Mouse (Mus musculus): ENCODE measurements around the gene Pnpla7. TPM values are rescaled to one million over a fixed set of nuclear protein-coding genes. Genes with fewer than 3 reads are reported as not detected.

Gene Pnpla7
- polyA plus RNA-seq, 1 experiment: 20.5 TPM

- H3K36me3 ChIP-seq (ENCODE audit: control insufficient read depth, insufficient read depth, low read length): peaks cover 8% of the 10 kb centered on the region
- H3K27me3 ChIP-seq (ENCODE audit: control insufficient read depth, insufficient read depth, low read length): no peaks in the 10 kb centered on the region
- no peaks in the 10 kb centered on the region; the same call in 1 of the 2 replicates for H3K4me1 ChIP-seq (ENCODE audit: control insufficient read depth, insufficient read depth, insufficient read length, low read length)
- 94% methylated on average over 4 of the region's 4 CpGs for WGBS
- no peak overlapping the region for H3K4me3 ChIP-seq (ENCODE audit: low read depth, low read length)
- no peak overlapping the region for H3K27ac ChIP-seq (ENCODE audit: insufficient read depth, low read depth, low read length)
- TF ChIP-seq POLR2A (IDR thresholded peaks at IDR 0.05; ENCODE audit: low read depth, low read length) (no peak), CTCF (IDR thresholded peaks at IDR 0.05; ENCODE audit: extremely low read depth, insufficient read length, insufficient replicate concordance, low read depth, low read length) (no peak)
These were observed 96.6 kb downstream of the Pnpla7 start for GRCm38 (mm10) chr2:25072398-25072797.

- no peak overlapping the region for H3K27ac ChIP-seq (ENCODE audit: insufficient read depth, low read depth, low read length)
- 60% methylated on average over 4 of the region's 4 CpGs for WGBS
- peaks cover 7% of the 10 kb centered on the region for H3K36me3 ChIP-seq (ENCODE audit: control insufficient read depth, insufficient read depth, low read length)
- no peaks in the 10 kb centered on the region for H3K27me3 ChIP-seq (ENCODE audit: control insufficient read depth, insufficient read depth, low read length)
- TF ChIP-seq POLR2A (IDR thresholded peaks at IDR 0.05; ENCODE audit: low read depth, low read length) (no peak), CTCF (IDR thresholded peaks at IDR 0.05; ENCODE audit: extremely low read depth, insufficient read length, insufficient replicate concordance, low read depth, low read length) (no peak)
- no peaks in the 10 kb centered on the region; the same call in 1 of the 2 replicates for H3K4me1 ChIP-seq (ENCODE audit: control insufficient read depth, insufficient read depth, insufficient read length, low read length)
- H3K4me3 ChIP-seq (ENCODE audit: low read depth, low read length): no peak overlapping the region
These were observed 99.7 kb downstream of the Pnpla7 start for GRCm38 (mm10) chr2:25075506-25075905.

GRCm38 (mm10) chr2:25078967-25079366, 103.1 kb downstream of the Pnpla7 start:
- 15% methylated on average over 1 of the region's 1 CpGs for WGBS
- no peaks in the 10 kb centered on the region for H3K27me3 ChIP-seq (ENCODE audit: control insufficient read depth, insufficient read depth, low read length)
- H3K27ac ChIP-seq (ENCODE audit: insufficient read depth, low read depth, low read length): peak overlapping the region; percentile 95
- H3K4me3 ChIP-seq (ENCODE audit: low read depth, low read length): no peak overlapping the region
- H3K4me1 ChIP-seq (ENCODE audit: control insufficient read depth, insufficient read depth, insufficient read length, low read length): peaks cover 21% of the 10 kb centered on the region
- peaks cover 12% of the 10 kb centered on the region for H3K36me3 ChIP-seq (ENCODE audit: control insufficient read depth, insufficient read depth, low read length)
- TF ChIP-seq CTCF (IDR thresholded peaks at IDR 0.05; ENCODE audit: extremely low read depth, insufficient read length, insufficient replicate concordance, low read depth, low read length) (no peak), POLR2A (IDR thresholded peaks at IDR 0.05; ENCODE audit: low read depth, low read length) (peak; percentile 83; the same call in 1 of the 2 replicates)

- peak within 1 kb of the TSS; percentile 69 for H3K4me3 ChIP-seq (ENCODE audit: low read depth, low read length)
- 23% methylated on average over 5 of the region's 5 CpGs for WGBS
- H3K27me3 ChIP-seq (ENCODE audit: control insufficient read depth, insufficient read depth, low read length): no peaks in the 10 kb centered on the region
- H3K4me1 ChIP-seq (ENCODE audit: control insufficient read depth, insufficient read depth, insufficient read length, low read length): peaks cover 32% of the 10 kb centered on the region
- TF ChIP-seq CTCF (IDR thresholded peaks at IDR 0.05; ENCODE audit: extremely low read depth, insufficient read length, insufficient replicate concordance, low read depth, low read length) (no peak), POLR2A (IDR thresholded peaks at IDR 0.05; ENCODE audit: low read depth, low read length) (peak; percentile 61; the same call in 1 of the 2 replicates)
- peaks cover 21% of the 10 kb centered on the region for H3K36me3 ChIP-seq (ENCODE audit: control insufficient read depth, insufficient read depth, low read length)
- peak within 1 kb of the TSS; percentile 99 for H3K27ac ChIP-seq (ENCODE audit: insufficient read depth, low read depth, low read length)
These were observed 104.2 kb downstream of the Pnpla7 start, which contains the start of gene Entpd8 for GRCm38 (mm10) chr2:25080076-25080475. Entpd8 (plus strand) TSS chr2:25080304.

- Histone ChIP-seq H3K27me3 (ENCODE audit: control insufficient read depth, insufficient read depth, low read length) (no peaks in the 10 kb centered on the region), H3K27ac (ENCODE audit: insufficient read depth, low read depth, low read length) (peak overlapping the region; percentile 74), H3K4me3 (ENCODE audit: low read depth, low read length) (peak overlapping the region; percentile 12; the same call in 1 of the 2 replicates), H3K36me3 (ENCODE audit: control insufficient read depth, insufficient read depth, low read length) (peaks cover 27% of the 10 kb centered on the region), H3K4me1 (ENCODE audit: control insufficient read depth, insufficient read depth, insufficient read length, low read length) (peaks cover 54% of the 10 kb centered on the region)
- 28% methylated on average over 4 of the region's 4 CpGs for WGBS
- TF ChIP-seq POLR2A (IDR thresholded peaks at IDR 0.05; ENCODE audit: low read depth, low read length): no peak
- no peak for TF ChIP-seq CTCF (IDR thresholded peaks at IDR 0.05; ENCODE audit: extremely low read depth, insufficient read length, insufficient replicate concordance, low read depth, low read length)
These were observed 107.9 kb downstream of the Pnpla7 start for GRCm38 (mm10) chr2:25083697-25084096.

GRCm38 (mm10) chr2:25085571-25085970, 109.7 kb downstream of the Pnpla7 start:
- peaks cover 33% of the 10 kb centered on the region for H3K36me3 ChIP-seq (ENCODE audit: control insufficient read depth, insufficient read depth, low read length)
- WGBS: 87% methylated on average over 5 of the region's 5 CpGs
- no peak overlapping the region for H3K4me3 ChIP-seq (ENCODE audit: low read depth, low read length)
- H3K4me1 ChIP-seq (ENCODE audit: control insufficient read depth, insufficient read depth, insufficient read length, low read length): peaks cover 55% of the 10 kb centered on the region
- no peaks in the 10 kb centered on the region for H3K27me3 ChIP-seq (ENCODE audit: control insufficient read depth, insufficient read depth, low read length)
- TF ChIP-seq CTCF (IDR thresholded peaks at IDR 0.05; ENCODE audit: extremely low read depth, insufficient read length, insufficient replicate concordance, low read depth, low read length) (no peak), POLR2A (IDR thresholded peaks at IDR 0.05; ENCODE audit: low read depth, low read length) (no peak)
- H3K27ac ChIP-seq (ENCODE audit: insufficient read depth, low read depth, low read length): peak overlapping the region; percentile 6; the same call in 1 of the 2 replicates

GRCm38 (mm10) chr2:25087842-25088241, 112.0 kb downstream of the Pnpla7 start:
- no peak for TF ChIP-seq POLR2A (IDR thresholded peaks at IDR 0.05; ENCODE audit: low read depth, low read length)
- no peak for TF ChIP-seq CTCF (IDR thresholded peaks at IDR 0.05; ENCODE audit: extremely low read depth, insufficient read length, insufficient replicate concordance, low read depth, low read length)
- no peaks in the 10 kb centered on the region for H3K27me3 ChIP-seq (ENCODE audit: control insufficient read depth, insufficient read depth, low read length)
- H3K4me1 ChIP-seq (ENCODE audit: control insufficient read depth, insufficient read depth, insufficient read length, low read length): peaks cover 45% of the 10 kb centered on the region
- H3K4me3 ChIP-seq (ENCODE audit: low read depth, low read length): no peak overlapping the region
- peak overlapping the region; percentile 73 for H3K27ac ChIP-seq (ENCODE audit: insufficient read depth, low read depth, low read length)
- H3K36me3 ChIP-seq (ENCODE audit: control insufficient read depth, insufficient read depth, low read length): peaks cover 29% of the 10 kb centered on the region
- WGBS: 17% methylated on average over 2 of the region's 2 CpGs
